Mouse (Mus musculus) embryonic facial prominence, embryonic 14.5 days (tissue): ENCODE data around the gene Olfr1044. TPM values are rescaled to one million over a fixed set of nuclear protein-coding genes. Genes with fewer than 3 reads are reported as not detected.

ENCODE experiments used
- ATAC-seq: fragments of 200-750 bp; cut with Nextera tagmentation; 2 replicates; pipeline ENCODE4 v1.8.0; 2017; ENCODE audit warnings: low read depth, moderate number of reproducible peaks, moderate TSS enrichment
- DNase-seq: peaks from one replicate; pipeline ENCODE4 v3.0.0-alpha.2; 2015; ENCODE audit warnings: low spot score
- H3K27ac ChIP-seq: fragments of 300-500 bp; sonication (generic); replicated peaks from 2 replicates; pipeline ENCODE4 v1.5.1; 2014; ENCODE audit warnings: low read depth, mild to moderate bottlenecking, low read length, moderate library complexity
- H3K27me3 ChIP-seq: fragments of 300-500 bp; sonication (generic); replicated peaks from 2 replicates; pipeline ENCODE4 v1.6.1; 2014; ENCODE audit warnings: low read length; ENCODE audit not compliant: control insufficient read depth, insufficient read depth
- H3K36me3 ChIP-seq: fragments of 300-500 bp; sonication (generic); 2 replicates; pipeline ENCODE4 v1.6.1; 2014; ENCODE audit warnings: low read length, mixed read lengths; ENCODE audit not compliant: control insufficient read depth, insufficient read depth
- H3K4me1 ChIP-seq: fragments of 300-500 bp; sonication (generic); 2 replicates; pipeline ENCODE4 v1.6.1; 2014; ENCODE audit warnings: antibody characterized with exemption, low read length; ENCODE audit not compliant: control insufficient read depth, insufficient read depth
- H3K4me2 ChIP-seq: fragments of 300-500 bp; sonication (generic); 2 replicates; pipeline ENCODE4 v1.6.1; 2014; ENCODE audit warnings: low read depth, mild to moderate bottlenecking, low read length, moderate library complexity, mixed read lengths
- H3K4me3 ChIP-seq: fragments of 300-500 bp; sonication (generic); 2 replicates; pipeline ENCODE4 v1.5.1; 2014; ENCODE audit warnings: low read depth, mild to moderate bottlenecking, low read length
- H3K9ac ChIP-seq: fragments of 300-500 bp; sonication (generic); 2 replicates; pipeline ENCODE4 v1.6.1; 2014; ENCODE audit warnings: low read depth, mild to moderate bottlenecking, low read length, moderate library complexity, mixed read lengths
- H3K9me3 ChIP-seq: fragments of 300-500 bp; sonication (generic); 2 replicates; pipeline ENCODE4 v1.6.1; 2016; ENCODE audit warnings: low read length; ENCODE audit not compliant: control insufficient read depth
- WGBS: fragments of 180-500 bp; shearing (Covaris S2); extraction: QIAGEN DNeasy Blood & Tissue Kit; methylation state at CpG from one replicate; pipeline ENCODE4 v1.1.7; 2014; 5-methylcytosine and 5-hydroxymethylcytosine counted together
- polyA plus RNA-seq: library from polyadenylated mRNA; unstranded; fragments of >200 nt; fragmentation: Nextera tagmentation; extraction: Ambion mirVana; gene quantifications from 2 replicates; pipeline ENCODE4 v1.2.1, GENCODE M21; 2014

Olfr1044 gene
- polyA plus RNA-seq, 1 experiment from 2014 or later: not detected

- Histone ChIP-seq H3K4me1 (no peaks in the 10 kb centered on the region), H3K36me3 (no peaks in the 10 kb centered on the region), H3K9me3 (no peaks in the 10 kb centered on the region), H3K4me3 (no peak within 1 kb of the TSS), H3K27me3 (no peaks in the 10 kb centered on the region), H3K4me2 (no peak within 1 kb of the TSS), H3K27ac (no peak within 1 kb of the TSS), H3K9ac (no peak within 1 kb of the TSS)
- WGBS: 70% methylated on average over 1 of the region's 1 CpGs
- DNase-seq (no peak), ATAC-seq (no peak)
Observed at GRCm38 (mm10) chr2:86146632-86147031, 31.0 kb downstream of the Olfr1044 start, which contains the start of gene Olfr1040. Gene Olfr1040, minus strand, starts transcription at chr2:86146732.

GRCm38 (mm10) chr2:86135828-86136227 lies 41.8 kb downstream of the Olfr1044 start, which contains the start of gene Olfr1039:
Gene Olfr1039, minus strand, starts transcription at chr2:86135928.
- H3K4me1 ChIP-seq: no peaks in the 10 kb centered on the region
- no peak for DNase-seq
- no peak for ATAC-seq
- no peak within 1 kb of the TSS for H3K4me3 ChIP-seq
- no peaks in the 10 kb centered on the region for H3K9me3 ChIP-seq
- H3K36me3 ChIP-seq: no peaks in the 10 kb centered on the region
- no peaks in the 10 kb centered on the region for H3K27me3 ChIP-seq
- H3K4me2 ChIP-seq: no peak within 1 kb of the TSS
- 87% methylated on average over 1 of the region's 1 CpGs for WGBS
- no peak within 1 kb of the TSS for H3K27ac ChIP-seq
- H3K9ac ChIP-seq: no peak within 1 kb of the TSS

Other genes with a start within 250 kb of the Olfr1044 start
- gene Olfr1028, start 227.4 kb downstream of the Olfr1044 start, polyA plus RNA-seq: not detected in 2 replicates
- gene Olfr1029, start 203.9 kb downstream of the Olfr1044 start, polyA plus RNA-seq: not detected in 2 replicates
- gene Olfr1030, start 198.5 kb downstream of the Olfr1044 start, polyA plus RNA-seq: 0.07 TPM in 1 of 2 replicates, not detected in the other
- 0.22 TPM in 1 of 2 replicates, not detected in the other for gene Olfr1031, start 187.5 kb downstream of the Olfr1044 start, polyA plus RNA-seq
- not detected in 2 replicates for gene Olfr1032, start 172.3 kb downstream of the Olfr1044 start, polyA plus RNA-seq
- 1.6 and 2.2 TPM in 2 replicates for gene Olfr1033, start 157.2 kb downstream of the Olfr1044 start, polyA plus RNA-seq
- 0.04 TPM in 2 replicates for gene Olfr1034, start 132.0 kb downstream of the Olfr1044 start, polyA plus RNA-seq
- not detected in 2 replicates for gene Olfr1036, start 103.8 kb downstream of the Olfr1044 start, polyA plus RNA-seq
- not detected in 2 replicates for gene Olfr1037, start 90.4 kb downstream of the Olfr1044 start, polyA plus RNA-seq
- not detected in 2 replicates for gene Olfr1039, start 41.9 kb downstream of the Olfr1044 start, polyA plus RNA-seq
- gene Olfr1040, start 31.1 kb downstream of the Olfr1044 start, polyA plus RNA-seq: not detected in 2 replicates
- not detected in 2 replicates for gene Olfr1042, start 16.0 kb downstream of the Olfr1044 start, polyA plus RNA-seq
- gene Olfr1043, start 10.3 kb downstream of the Olfr1044 start, polyA plus RNA-seq: not detected in 2 replicates
- gene Olfr52, start 7.9 kb upstream of the Olfr1044 start, polyA plus RNA-seq: not detected in 2 replicates
- not detected in 2 replicates for gene Olfr1045, start 25.2 kb upstream of the Olfr1044 start, polyA plus RNA-seq
- not detected in 2 replicates for gene Olfr1046, start 41.5 kb upstream of the Olfr1044 start, polyA plus RNA-seq
- gene Olfr1047, start 53.6 kb upstream of the Olfr1044 start, polyA plus RNA-seq: not detected in 2 replicates
- 0.29 TPM in 1 of 2 replicates, not detected in the other for gene Olfr1048, start 62.5 kb upstream of the Olfr1044 start, polyA plus RNA-seq
- not detected in 2 replicates for gene Olfr1049, start 80.5 kb upstream of the Olfr1044 start, polyA plus RNA-seq
- gene Olfr1051, start 101.3 kb upstream of the Olfr1044 start, polyA plus RNA-seq: not detected in 2 replicates
- gene Olfr1052, start 114.6 kb upstream of the Olfr1044 start, polyA plus RNA-seq: 0.11 TPM in 1 of 2 replicates, not detected in the other
- gene Olfr1053, start 137.5 kb upstream of the Olfr1044 start, polyA plus RNA-seq: not detected in 2 replicates
- gene Olfr1054, start 157.6 kb upstream of the Olfr1044 start, polyA plus RNA-seq: not detected in 2 replicates
- gene Olfr1055, start 172.5 kb upstream of the Olfr1044 start, polyA plus RNA-seq: not detected in 2 replicates
- 0.21 TPM in 1 of 2 replicates, not detected in the other for gene Olfr1056, start 184.6 kb upstream of the Olfr1044 start, polyA plus RNA-seq
- not detected in 2 replicates for gene Olfr1057, start 200.6 kb upstream of the Olfr1044 start, polyA plus RNA-seq
- 0.18 and 0.22 TPM in 2 replicates for gene Olfr1058, start 210.7 kb upstream of the Olfr1044 start, polyA plus RNA-seq
- not detected in 2 replicates for gene Olfr1061, start 236.2 kb upstream of the Olfr1044 start, polyA plus RNA-seq
- gene Olfr1062, start 248.9 kb upstream of the Olfr1044 start, polyA plus RNA-seq: 0.07 TPM in 1 of 2 replicates, not detected in the other